Mouse (Mus musculus) common myeloid progenitor, adult 5-6 weeks (primary cell): ENCODE data around the gene Gck. TPM values are rescaled to one million over a fixed set of nuclear protein-coding genes. Genes with fewer than 3 reads are reported as not detected.

Experiments
- ATAC-seq: replicated peaks from 2 replicates; pipeline ENCODE4 v1.8.0; 2016; ENCODE audit warnings: low read depth, mild to moderate bottlenecking, moderate TSS enrichment, inconsistent platforms; ENCODE audit not compliant: poor library complexity, severe bottlenecking
- total RNA-seq: library from RNA; stranded (forward); fragments of 200-1000, 187-1606 nt; gene quantifications from 2 replicates; pipeline ENCODE4 v1.2.3, GENCODE M21; 2017

The Gck gene
- total RNA-seq, 1 experiment from 2014 or later: not detected

DNA sequence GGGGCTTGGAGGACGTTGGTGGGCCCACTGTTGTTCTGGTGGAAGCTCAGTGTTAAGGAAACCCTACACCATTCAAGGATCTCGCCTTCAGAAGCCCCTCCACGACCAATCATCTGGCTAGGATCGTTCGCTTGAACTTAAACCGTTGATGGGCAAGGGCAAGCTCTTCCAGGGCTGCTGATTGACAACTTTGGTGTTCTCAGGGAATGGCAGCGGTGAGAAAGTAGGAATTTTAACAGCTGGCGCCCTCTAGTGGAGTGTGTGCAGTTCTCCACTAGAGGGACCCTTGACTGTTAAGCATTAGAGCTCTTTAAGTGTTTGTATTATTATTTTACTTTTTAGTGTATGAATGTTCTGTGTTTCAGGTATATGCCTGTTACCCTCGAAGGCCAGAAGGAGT is 63.7 kb downstream of the Gck start:
- ATAC-seq: peak; percentile 72; the same call in 1 of the 2 replicates

DNA sequence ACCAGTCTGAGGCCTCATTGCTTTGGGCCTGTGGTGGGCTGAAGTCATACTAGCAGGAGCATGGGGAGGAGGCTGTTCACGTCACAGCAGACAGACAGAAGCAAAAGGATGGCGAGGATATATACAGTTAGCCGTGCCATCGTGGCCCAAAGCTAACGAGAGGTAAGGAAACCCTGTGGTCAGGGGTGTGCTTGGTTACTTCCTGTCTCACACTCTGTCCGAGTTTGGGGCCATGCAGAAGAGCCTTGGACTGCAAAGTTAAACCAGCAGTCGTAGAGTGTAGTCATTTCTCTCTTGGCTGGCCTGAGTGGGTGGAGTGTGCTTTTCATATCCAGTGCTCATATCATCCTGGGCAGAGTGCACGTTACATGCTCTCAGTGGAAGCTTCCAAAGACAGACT is 67.4 kb downstream of the Gck start:
- ATAC-seq: peak; percentile 7; the same call in 1 of the 2 replicates

DNA sequence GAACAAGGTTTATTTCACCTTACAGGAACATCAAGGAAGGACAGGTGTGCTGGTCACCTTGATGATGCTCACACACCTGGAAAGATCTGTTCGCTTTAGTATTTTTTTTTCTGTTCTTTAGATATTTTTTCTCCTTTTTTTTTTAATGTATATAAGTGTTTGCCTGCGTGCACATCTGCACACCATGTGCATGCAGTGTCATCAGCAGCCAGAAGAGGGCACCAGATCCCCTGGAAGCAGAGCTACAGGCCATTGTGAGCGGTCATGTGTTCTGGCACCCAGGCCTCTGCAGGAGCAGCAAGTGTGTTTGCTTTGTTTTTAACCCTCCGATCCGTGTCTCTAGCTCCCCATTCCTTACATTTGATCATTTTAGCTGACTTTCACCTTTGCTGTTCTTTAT is 70.0 kb downstream of the Gck start:
- peak; percentile 30; the same call in 1 of the 2 replicates for ATAC-seq

DNA sequence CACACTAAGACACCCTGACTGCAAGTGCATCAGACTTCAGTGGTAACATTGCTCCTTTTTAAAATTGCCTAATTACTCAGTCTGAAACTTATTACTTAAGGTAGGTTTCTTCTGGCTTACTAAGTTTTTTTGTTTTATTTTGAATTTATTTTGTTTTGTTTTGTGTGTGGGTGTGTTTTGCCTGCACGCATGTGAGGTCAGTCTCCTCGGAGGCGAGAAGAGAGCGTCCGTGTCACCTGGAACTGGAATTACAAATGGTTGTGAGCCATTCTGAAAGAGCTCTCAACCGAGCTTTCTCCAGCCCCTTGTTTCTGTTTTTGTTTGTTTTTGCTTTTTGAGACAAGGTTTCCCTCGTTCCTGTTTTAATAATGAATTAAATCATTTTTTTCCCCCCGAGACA is 71.2 kb downstream of the Gck start:
- ATAC-seq: no peak

DNA sequence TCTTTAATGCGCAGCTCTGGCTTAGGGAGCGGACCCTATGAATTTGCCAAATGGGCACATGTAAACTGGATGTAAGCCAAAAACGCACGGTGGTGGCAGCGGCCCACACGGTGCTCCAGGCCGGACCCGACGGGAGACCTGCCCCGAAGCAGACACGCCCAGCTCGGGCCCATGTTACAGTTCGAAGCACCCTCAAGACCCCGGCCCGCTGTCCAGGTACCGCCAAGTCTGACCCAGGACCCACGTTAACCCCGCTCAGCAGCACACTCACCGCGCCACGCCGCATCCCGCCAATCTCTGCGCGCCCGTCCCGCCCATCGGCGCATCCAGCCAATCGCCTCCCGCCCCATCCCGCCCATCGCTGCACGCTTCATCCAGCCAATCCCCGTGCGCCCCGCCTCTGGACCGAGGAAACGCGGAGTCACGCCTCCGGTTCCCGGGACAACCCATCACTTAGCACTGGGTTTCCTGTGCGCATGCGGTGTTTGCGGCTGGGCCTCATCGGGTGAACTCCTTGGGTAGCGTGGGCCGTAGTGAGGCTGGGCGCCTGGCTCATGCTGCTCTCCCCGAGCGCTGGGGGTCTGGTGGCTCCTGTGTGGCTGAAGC is 71.9 kb downstream of the Gck start, which contains the start of gene Pold2:
Gene Pold2 (minus strand): TSS at position 372 of the 606 bp plus-strand sequence.
- peak; percentile 95 for ATAC-seq

DNA sequence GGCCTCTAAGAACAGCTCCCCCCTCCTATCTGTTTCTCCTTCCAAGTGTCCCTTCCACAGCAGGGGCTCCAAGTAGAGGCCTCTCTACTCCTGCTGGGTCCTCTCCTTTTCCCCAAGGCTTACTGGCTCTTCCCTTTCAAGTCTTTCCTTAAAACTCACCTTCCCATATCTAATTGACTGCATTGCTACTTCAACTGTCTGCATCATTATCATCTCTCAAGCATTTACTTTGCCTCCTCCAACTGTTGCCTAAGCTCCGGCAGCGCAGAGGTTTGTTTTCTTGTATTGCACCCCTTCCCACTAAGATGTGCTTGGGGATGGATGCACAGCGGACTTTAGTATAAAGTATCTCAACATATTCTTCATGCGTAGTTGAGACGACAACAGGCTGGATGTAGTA is 72.5 kb downstream of the Gck start:
- ATAC-seq: no peak

DNA sequence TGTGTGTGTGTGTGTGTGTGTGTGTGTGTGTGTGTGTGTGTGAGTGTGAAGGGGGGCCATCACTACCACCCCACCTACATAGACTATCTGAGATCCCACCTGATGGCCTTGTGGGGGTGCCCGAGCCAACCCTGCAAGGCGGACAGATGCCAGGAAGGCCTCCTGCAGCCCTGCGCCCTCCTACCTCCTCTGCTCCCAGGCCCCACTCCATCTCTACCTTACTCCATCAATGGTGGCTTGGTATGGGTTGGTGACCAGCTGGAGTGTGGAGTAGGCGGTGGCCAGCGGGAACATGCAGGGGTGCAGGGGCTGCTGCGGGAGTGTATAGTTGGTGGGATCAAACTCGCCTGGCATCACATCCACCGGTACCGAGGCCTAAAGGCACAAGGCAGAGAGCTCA is 76.7 kb downstream of the Gck start:
- ATAC-seq: no peak

DNA sequence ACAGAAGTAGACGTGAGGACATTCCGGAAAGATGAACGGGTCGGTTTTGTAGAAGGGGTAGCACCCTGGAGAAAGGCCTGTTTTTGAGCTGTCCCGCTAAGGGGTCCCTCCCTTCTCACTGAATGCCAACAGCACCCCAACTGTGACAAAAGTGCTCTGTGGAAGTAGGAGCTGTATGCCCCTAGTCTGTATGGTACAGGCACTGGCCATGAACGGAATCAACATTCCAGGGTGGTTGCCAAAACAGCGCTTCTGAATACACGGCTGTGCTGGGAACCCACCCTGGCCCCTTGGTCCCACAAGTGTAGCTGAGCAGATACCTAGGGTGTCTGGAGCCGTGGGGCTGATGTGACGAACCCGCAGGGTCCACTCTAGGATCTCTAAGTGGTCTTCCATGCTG is 77.2 kb downstream of the Gck start:
- no peak for ATAC-seq

DNA sequence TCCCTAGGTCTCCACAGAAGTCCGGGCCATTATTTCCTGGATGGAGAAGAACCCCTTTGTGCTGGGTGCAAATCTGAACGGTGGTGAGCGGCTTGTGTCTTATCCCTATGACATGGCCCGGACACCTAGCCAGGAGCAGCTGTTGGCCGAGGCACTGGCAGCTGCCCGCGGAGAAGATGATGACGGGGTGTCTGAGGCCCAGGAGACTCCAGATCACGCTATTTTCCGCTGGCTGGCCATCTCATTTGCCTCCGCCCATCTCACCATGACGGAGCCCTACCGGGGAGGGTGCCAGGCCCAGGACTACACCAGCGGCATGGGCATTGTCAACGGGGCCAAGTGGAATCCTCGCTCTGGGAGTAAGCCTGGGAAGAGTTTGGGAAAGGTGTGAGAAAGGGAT is 79.8 kb downstream of the Gck start:
- ATAC-seq: no peak

DNA sequence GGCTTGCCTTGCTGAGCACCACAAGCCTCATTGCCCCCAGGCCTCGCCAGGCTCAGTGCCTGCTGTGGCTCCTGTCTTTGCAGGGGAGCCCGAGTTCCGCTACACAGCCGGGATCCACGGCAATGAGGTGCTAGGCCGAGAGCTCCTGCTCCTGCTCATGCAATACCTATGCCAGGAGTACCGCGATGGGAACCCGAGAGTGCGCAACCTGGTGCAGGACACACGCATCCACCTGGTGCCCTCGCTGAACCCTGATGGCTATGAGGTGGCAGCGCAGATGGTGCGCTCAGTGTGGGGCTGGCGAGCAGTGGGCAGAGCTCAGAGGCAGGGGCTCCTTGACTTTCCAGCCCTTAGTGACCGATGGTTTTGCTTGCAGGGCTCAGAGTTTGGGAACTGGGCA is 80.5 kb downstream of the Gck start:
- ATAC-seq: no peak

DNA sequence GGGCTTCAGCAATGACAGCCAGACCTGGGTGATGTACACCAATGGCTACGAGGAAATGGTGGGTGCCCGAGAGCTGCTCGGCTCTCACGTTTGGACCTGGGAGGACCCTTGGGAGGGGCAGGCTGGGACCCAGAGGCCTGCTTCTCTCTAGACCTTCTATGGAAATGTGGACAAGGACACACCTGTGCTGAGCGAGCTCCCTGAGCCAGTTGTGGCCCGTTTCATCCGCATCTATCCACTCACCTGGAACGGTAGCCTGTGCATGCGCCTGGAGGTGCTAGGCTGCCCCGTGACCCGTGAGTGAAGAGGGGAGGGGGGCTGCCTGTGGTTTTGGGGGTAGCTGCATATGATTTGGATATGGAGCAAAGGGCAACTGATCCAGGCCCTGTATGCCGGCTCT is 81.6 kb downstream of the Gck start:
- ATAC-seq: no peak

DNA sequence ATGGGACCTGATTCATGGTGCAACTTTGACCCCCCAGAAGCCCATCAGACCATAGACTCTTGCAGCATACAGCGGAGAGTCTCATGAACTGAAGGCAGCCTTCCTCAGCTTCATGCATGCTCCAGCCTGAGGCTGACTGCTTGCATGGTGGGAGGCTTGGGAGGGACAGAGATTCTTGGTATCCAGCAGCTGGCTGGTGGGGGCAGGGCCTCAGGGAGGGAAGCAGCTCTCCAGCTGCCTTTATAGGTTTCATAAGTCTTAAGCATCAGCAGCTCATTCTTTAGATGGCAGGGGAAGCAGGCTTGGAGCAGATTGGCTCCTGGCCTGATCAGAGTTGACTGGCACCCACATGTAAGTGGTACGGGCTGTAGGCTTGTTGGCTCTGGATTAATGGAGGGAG is 82.7 kb downstream of the Gck start:
- no peak for ATAC-seq

DNA sequence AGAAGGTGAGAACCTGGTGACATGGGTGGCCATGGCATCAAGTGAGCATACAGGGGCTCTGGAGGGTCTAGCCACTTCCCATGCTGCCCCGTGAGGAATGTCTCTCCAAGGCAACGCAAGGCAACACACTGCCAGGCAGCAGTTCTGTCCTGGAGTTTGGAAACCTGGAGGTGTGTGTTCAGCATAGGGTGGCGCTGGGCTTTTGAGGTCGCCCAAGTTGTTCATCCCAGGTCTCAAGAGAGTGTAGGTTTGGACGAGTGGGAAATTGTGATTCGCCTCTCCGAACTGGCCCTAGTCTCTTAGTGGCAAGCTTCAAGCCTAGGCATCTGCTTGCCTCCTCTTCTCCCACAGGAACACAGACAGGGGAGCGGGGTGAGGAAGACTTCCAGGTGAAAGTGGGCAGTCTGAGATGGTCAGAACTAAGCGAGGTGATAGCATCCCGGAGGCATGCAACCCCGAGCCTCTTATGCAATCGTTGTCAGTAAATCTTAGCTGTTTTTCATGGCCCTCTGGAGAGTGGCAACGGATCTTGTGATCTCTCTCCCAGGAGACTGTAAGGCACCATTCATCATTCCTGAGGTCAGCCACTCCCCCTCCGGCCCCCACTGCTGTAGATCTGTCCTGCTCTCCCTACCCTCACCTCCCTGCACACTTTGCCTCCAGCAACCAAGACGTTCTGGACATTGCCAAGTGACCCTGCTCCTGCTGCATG is 87.3 kb downstream of the Gck start:
- ATAC-seq: no peak

DNA sequence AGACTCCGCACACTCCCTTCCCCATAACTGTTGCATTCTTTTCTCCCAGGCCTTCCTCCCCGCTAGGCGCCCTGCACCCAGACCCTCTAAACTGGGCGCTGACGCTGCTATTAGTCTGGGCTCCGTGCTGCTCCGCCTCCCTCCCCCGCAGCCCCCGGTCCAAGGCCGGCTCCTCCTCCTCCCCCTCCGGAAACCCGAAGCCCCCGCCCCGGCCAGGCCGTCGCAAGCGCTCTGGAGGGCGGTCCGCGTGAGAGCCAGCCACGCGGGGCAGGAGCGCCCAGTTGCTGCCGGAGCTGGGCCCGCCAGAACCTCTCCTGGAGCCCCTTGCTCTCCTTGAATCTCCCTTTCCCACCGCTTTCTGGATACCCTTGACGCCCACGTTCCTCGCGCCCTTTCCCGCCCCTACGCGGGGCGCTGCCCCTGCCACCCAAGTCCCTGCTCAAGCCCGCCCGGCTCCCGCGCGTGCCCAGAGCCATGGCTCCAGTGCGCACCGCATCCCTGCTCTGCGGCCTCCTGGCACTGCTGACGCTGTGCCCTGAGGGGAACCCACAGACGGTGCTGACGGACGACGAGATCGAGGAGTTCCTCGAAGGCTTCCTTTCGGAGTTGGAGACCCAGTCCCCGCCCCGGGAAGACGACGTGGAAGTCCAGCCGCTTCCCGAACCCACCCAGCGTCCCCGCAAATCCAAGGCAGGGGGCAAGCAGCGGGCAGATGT is 88.0 kb downstream of the Gck start, which contains the start of gene Aebp1:
Gene Aebp1 (plus strand): TSS at position 270 of the 716 bp plus-strand sequence.
- ATAC-seq: peak; percentile 39

DNA sequence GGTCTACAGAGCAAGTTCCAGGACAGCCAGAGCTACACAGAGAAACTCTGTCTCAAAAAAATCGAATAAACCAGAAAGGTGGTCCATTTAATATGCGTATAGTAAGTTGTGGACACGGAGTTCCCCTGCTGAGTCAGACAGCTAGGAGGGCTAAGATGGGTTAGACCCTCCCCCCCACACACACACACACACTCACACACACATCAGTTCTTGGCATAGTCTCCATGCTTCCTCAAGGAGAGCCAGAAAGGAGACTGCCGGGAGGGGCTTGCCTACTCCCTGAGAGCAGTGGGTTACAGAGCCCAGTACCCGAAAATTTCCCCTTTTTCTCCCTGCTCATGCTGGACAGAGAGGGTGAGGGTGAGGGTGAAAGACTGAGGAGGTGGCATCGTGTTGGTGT is 89.2 kb downstream of the Gck start:
- ATAC-seq: no peak

DNA sequence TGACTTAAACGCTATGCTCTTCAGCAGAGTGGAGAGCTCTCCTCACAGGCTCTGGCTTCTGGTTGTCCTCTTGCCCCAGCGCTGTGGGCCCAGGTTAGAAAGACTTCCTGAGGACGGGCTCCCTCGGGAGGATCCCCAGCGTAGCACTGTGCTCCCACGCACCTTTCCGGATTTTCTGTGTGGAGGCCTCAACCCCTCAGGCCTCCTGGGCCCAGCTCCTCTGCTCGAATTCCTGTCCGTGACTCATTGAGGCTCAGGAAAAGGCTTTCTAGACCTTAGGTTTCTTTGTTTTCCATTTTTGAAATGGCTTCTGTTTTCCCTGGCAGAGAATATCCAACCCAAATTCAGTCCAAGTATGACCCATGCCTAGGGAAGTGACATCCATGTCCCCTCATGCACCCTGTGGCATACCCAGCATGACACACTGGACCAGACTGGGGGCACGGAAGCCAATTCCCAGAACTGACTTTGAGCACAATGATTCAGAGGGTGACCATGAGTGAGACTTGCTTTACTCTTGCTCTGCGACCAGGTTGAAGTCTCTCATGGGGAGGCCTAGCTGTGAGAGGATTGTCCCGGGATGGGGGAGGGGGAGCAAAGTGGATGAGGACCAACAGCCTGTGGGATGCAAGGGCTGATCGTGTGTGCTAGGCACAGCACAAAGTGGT is 89.9 kb downstream of the Gck start:
- ATAC-seq: no peak

DNA sequence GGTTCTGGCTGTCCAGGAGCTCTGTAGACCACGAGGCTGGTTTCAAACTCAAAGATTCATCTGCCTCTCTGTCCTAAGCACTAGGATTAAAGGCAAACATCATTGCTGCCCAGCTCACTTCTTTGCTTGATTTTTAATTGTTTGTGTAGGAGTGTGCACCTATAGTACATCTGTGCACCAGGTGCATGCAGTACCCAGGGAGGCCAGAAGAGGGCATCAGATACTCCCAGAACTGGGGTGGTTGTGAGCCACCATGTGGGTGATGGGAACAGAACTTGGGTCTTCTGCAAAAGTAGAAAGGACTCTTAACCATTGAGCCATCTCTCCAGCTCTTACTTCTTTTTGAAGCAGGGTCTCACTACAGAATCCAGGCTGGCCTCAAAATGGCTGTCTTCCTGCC is 91.2 kb downstream of the Gck start:
- no peak for ATAC-seq

DNA sequence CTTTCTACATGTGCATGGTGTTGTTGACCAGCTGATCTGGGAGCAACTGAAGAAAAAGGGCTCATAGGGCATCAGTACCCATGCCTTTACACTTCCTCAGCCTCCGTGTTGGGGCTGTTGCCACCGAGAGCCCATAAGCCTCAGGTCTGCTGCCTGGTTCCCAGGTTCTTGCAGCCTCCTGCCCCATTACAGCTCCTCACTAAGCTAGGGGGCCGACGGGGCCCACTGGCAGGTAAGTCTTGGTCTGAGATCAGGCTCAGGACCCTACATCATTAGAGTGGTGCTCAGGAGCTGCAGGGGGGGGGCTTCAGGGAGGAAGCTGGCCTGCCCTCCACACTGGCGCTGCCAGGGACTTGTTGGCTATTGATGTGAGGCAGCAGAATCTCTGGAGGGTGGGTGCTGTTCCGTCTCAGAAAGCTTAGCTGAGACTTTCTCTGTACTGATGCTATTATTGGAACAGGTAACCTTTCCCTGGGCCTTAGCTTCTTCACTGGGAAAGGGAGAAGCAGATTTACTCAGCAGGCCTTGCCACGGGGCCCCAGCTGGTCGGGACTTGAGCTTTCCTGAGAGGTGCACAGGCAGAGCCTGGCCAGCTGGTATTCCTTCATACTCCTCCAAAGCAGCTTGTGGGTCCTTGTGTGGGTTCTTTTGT is 93.3 kb downstream of the Gck start:
- ATAC-seq: no peak

DNA sequence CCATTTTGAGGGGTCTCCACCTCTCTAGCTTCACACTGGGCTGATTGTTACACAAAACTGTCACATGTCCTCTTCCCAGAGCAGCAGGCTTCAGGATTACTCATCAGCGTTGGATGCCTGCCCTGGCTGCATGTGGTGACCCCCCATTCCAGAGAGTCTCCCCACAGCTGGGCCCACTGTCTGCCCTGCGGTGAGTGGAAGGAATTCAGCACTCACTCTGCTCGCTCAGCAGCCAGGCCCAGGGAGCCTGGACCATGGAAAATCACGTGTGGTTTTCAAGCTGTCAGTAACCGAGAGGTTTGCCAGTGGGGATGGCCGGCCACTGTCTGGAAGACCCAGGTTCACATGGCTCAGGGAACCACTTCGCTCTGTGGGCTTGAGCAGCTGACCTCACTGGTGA is 94.0 kb downstream of the Gck start:
- ATAC-seq: no peak

DNA sequence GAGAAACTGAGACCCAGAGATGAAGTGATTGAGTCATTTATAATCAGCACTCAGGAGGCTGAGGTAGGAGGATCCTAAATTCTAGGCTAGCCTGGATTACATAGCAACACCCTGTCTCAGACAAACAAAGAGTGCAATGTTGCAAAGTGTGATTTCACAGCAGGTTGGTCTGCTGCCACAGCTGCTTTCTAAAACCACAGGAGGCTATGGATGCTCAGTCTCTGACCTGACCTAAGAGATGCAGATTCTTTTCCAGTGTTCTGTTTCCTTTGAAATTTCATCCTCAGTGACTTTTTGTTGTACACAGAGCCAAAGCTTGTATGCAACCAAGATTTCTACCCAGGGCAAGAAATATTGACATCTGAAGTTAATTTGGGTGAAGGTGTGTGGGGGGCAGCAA is 94.4 kb downstream of the Gck start:
- no peak for ATAC-seq
